Mouse (Mus musculus) neural tube, embryonic 12.5 days (tissue): ENCODE measurements around the gene Acad11. TPM values are rescaled to one million over a fixed set of nuclear protein-coding genes. Genes with fewer than 3 reads are reported as not detected.

Experiments used
- ATAC-seq: fragments of 200-750 bp; cut with Nextera tagmentation; 2 replicates; pipeline ENCODE4 v1.8.0; 2017; ENCODE audit warnings: low read depth, mild to moderate bottlenecking, moderate TSS enrichment, moderate library complexity; ENCODE audit not compliant: low FRiP score
- H3K27ac ChIP-seq: fragments of 300-500 bp; sonication (generic); 2 replicates; pipeline ENCODE4 v1.5.1; 2016
- H3K27me3 ChIP-seq: fragments of 300-500 bp; sonication (generic); replicated peaks from 2 replicates; pipeline ENCODE4 v1.6.1; 2016; ENCODE audit warnings: mild to moderate bottlenecking
- H3K36me3 ChIP-seq: fragments of 300-500 bp; sonication (generic); 2 replicates; pipeline ENCODE4 v1.6.1; 2016; ENCODE audit warnings: mild to moderate bottlenecking
- H3K4me1 ChIP-seq: fragments of 300-500 bp; sonication (generic); 2 replicates; pipeline ENCODE4 v1.6.1; 2016
- H3K4me2 ChIP-seq: fragments of 300-500 bp; sonication (generic); replicated peaks from 2 replicates; pipeline ENCODE4 v1.6.1; 2016; ENCODE audit warnings: mild to moderate bottlenecking
- H3K4me3 ChIP-seq: fragments of 300-500 bp; sonication (generic); 2 replicates; pipeline ENCODE4 v1.5.1; 2016
- H3K9ac ChIP-seq: fragments of 300-500 bp; sonication (generic); 2 replicates; pipeline ENCODE4 v1.6.1; 2016; ENCODE audit warnings: mild to moderate bottlenecking
- H3K9me3 ChIP-seq: fragments of 300-500 bp; sonication (generic); 2 replicates; pipeline ENCODE4 v1.6.1; 2016; ENCODE audit warnings: mild to moderate bottlenecking
- WGBS: fragments of 180-500 bp; shearing (Covaris S2); methylation state at CpG from one replicate; pipeline ENCODE4 v1.1.7; 2016; 5-methylcytosine and 5-hydroxymethylcytosine counted together
- polyA plus RNA-seq: library from polyadenylated mRNA; unstranded; fragments of >200 nt; fragmentation: Nextera tagmentation; extraction: Ambion mirVana; gene quantifications from 2 replicates; pipeline ENCODE4 v1.2.1, GENCODE M21; 2016

Gene Acad11
- polyA plus RNA-seq, 1 experiment from 2014 or later = 9.2 TPM

DNA sequence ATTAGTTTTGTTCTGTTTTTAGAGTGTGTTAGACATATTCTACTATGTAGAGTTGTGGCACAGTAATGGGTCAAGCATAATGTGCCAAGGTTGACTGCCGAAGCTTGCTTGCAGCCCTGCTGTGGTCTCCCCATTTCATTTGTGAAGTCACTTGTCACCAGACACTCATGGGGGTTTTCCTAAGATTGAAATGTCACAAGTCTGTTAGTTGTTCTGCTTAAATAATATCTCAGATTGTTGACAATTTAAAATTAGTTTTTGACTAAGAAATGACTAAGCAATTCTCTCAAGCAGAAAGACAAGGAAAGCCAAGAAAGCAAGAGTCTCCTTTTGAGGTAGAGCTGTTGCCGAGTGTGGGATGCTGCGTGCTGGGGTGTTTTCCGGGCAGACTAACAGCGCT, 29.8 kb downstream of the Acad11 start:
- WGBS = 93% methylated on average over 5 of the region's 5 CpGs

DNA sequence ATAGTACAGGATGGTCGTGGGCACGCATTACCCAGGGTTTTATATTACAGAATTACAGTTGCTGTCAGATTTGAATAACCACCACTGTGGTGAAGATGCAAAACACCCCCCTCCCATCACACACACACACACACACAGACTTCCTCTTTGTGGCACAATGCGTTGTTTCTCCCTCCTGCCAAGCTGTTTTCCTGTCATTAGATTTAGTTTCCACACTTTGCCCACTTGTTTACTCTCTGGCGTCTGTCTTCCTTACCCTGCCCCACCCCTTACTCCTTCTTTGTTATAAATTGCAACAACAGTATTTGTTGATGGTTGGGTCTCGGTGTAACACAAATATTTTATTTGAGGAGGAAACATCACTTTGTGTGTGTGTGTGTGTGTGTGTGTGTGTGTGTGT, 35.1 kb downstream of the Acad11 start:
- WGBS = 78% methylated on average over 5 of the region's 5 CpGs
- H3K9me3 ChIP-seq = no peaks in the 10 kb centered on the region
- H3K4me3 ChIP-seq = no peak overlapping the region
- no peak overlapping the region for H3K9ac ChIP-seq
- ATAC-seq = no peak
- no peaks in the 10 kb centered on the region for H3K36me3 ChIP-seq
- H3K4me1 ChIP-seq = no peaks in the 10 kb centered on the region
- H3K27me3 ChIP-seq = no peaks in the 10 kb centered on the region
- H3K27ac ChIP-seq = no peak overlapping the region
- H3K4me2 ChIP-seq = no peak overlapping the region

More for the DNA sequence above, 29.8 kb downstream of the Acad11 start:
- Histone ChIP-seq H3K4me1 (no peaks in the 10 kb centered on the region), H3K9me3 (no peaks in the 10 kb centered on the region), H3K27ac (no peak overlapping the region), H3K4me3 (no peak overlapping the region), H3K27me3 (no peaks in the 10 kb centered on the region), H3K36me3 (no peaks in the 10 kb centered on the region), H3K4me2 (no peak overlapping the region), H3K9ac (no peak overlapping the region)
- no peak for ATAC-seq

DNA sequence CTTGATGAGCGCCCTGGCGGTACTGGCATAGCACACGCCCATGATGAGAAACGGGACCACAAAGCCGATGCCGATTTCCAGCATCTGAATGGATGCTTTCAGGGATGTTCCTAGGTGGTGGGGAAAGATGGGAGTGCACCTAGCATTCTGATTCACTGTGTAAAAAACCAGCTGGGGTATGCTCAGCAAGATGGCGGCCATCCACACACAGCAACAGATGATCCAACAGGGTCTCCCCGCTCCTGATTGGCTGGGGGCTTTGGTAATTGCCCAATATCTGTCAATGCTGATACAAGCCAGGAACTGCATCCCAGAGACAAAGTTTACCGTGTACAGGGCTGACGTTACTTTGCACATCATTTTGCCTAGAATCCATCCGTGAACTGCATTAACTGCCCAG, 35.9 kb downstream of the Acad11 start:
- Histone ChIP-seq H3K36me3 (no peaks in the 10 kb centered on the region), H3K4me1 (no peaks in the 10 kb centered on the region), H3K9ac (no peak overlapping the region), H3K4me3 (no peak overlapping the region), H3K27me3 (no peaks in the 10 kb centered on the region), H3K9me3 (no peaks in the 10 kb centered on the region), H3K4me2 (no peak overlapping the region), H3K27ac (no peak overlapping the region)
- WGBS = 95% methylated on average over 11 of the region's 11 CpGs
- no peak for ATAC-seq

DNA sequence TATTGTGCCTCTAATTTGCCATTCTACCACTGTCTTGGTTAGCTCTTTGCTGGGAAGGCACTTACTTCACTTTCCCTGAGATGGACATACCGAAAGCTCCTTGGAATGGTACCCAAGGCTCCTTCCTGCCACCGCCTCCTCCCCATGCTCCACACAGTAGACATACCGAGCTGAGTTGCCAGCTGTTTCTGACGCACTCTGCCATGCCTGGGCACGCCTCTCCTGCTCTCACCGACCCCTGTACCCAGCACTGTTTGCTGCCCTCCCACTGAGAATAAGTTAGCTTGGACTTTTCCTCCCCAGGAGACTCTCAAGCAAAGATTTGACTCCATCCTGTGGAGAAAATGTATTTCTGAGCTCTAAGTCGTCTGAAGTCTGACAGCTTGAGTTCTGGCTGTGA, 37.6 kb downstream of the Acad11 start:
- WGBS = 59% methylated on average over 7 of the region's 7 CpGs
- no peak overlapping the region for H3K4me3 ChIP-seq
- no peaks in the 10 kb centered on the region for H3K27me3 ChIP-seq
- H3K9ac ChIP-seq = no peak overlapping the region
- no peak overlapping the region for H3K4me2 ChIP-seq
- no peaks in the 10 kb centered on the region for H3K4me1 ChIP-seq
- no peak overlapping the region for H3K27ac ChIP-seq
- no peak for ATAC-seq
- H3K36me3 ChIP-seq = no peaks in the 10 kb centered on the region
- H3K9me3 ChIP-seq = no peaks in the 10 kb centered on the region

DNA sequence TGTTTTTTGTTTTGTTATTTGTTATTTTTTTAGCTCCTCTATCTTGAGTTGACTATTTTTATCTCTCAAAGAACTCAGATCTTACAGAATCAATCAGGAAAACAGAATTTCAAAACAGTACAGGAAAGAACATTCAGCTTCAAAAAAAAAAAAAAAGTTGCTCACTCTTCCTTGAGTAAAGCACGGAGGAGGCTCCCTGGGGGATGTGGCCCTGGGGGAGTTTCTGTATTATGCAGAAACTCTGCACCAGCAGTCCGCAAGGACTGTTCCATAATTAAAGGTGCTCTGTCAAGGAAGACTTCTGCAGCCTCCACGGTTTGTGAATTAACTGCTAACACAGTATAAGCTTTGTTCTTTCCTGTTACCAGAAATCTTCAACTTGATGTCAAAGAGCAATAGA, 38.3 kb downstream of the Acad11 start:
- Histone ChIP-seq H3K36me3 (no peaks in the 10 kb centered on the region), H3K27ac (no peak overlapping the region), H3K27me3 (no peaks in the 10 kb centered on the region), H3K4me1 (no peaks in the 10 kb centered on the region), H3K9ac (no peak overlapping the region), H3K9me3 (no peaks in the 10 kb centered on the region), H3K4me3 (no peak overlapping the region), H3K4me2 (no peak overlapping the region)
- WGBS = 29% methylated on average over 3 of the region's 3 CpGs
- no peak for ATAC-seq

DNA sequence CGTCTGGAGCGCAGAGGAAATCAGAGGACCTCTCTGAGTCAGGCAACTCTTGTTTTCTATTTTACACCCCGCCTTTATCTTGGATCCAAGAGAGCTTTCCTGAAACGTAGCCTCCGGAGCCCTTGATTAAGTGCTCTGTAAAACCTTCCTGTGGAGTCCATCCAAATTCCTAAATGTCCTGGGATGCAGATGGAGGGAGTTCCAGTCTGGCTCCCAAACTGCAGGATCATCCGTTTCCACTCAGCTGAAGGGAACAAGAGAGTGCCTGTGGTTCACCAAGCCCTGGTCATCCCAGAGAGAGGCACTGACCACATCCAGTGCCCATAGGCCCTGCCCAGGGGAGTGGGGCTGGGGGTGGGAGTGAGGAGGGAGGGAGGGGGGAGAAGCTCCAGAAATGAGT, 39.1 kb downstream of the Acad11 start:
- H3K9me3 ChIP-seq = no peaks in the 10 kb centered on the region
- no peaks in the 10 kb centered on the region for H3K36me3 ChIP-seq
- H3K4me2 ChIP-seq = no peak overlapping the region
- no peak overlapping the region for H3K9ac ChIP-seq
- 45% methylated on average over 6 of the region's 6 CpGs for WGBS
- H3K4me3 ChIP-seq = no peak overlapping the region
- ATAC-seq = no peak
- no peaks in the 10 kb centered on the region for H3K27me3 ChIP-seq
- H3K4me1 ChIP-seq = no peaks in the 10 kb centered on the region
- H3K27ac ChIP-seq = no peak overlapping the region

DNA sequence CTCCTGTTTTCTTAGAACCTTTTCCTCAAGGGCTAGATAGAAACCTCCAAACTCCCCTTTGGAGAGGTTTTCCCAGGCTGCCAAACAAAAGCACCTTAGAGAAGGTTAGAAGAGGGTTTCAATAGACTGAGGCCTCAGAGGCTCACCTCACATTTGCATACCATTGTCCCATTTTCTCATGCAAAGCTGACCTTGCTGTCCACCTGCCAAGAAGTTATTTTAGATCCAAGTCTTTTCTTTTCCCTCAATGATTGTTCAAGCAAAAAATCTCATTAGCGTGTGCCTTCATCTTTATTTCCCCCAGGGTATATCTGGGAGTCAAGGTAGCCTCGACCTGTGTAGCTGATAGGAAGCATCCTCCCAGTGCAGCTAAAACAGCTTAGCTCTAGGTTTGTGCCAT, 39.7 kb downstream of the Acad11 start:
- no peak for ATAC-seq
- Histone ChIP-seq H3K27me3 (no peaks in the 10 kb centered on the region), H3K9ac (no peak overlapping the region), H3K36me3 (no peaks in the 10 kb centered on the region), H3K9me3 (no peaks in the 10 kb centered on the region), H3K4me2 (no peak overlapping the region), H3K4me1 (no peaks in the 10 kb centered on the region), H3K4me3 (no peak overlapping the region), H3K27ac (no peak overlapping the region)
- WGBS = 46% methylated on average over 2 of the region's 2 CpGs

DNA sequence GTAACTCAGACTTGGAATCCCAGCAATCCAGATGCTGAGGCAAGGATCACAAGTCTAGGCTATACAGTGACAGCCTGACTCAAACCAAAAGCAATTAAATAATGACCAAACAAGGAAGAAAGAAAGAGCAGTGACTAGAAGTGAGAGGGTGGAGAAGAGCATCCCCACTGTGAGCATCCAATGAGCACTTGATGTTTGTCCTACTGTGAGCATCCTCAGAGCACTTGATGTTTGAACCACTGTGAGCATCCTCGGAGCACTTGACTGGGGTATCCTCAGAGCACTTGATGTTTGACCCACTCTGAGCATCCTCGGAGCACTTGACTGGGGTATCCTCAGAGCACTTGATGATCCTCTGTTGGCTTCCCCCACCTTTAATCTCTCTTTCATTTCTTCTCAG, 41.8 kb downstream of the Acad11 start:
- ATAC-seq = no peak
- 85% methylated on average over 2 of the region's 2 CpGs for WGBS
- Histone ChIP-seq H3K27ac (no peak overlapping the region), H3K4me3 (no peak overlapping the region), H3K9me3 (no peaks in the 10 kb centered on the region), H3K27me3 (no peaks in the 10 kb centered on the region), H3K4me1 (no peaks in the 10 kb centered on the region), H3K4me2 (no peak overlapping the region), H3K9ac (no peak overlapping the region), H3K36me3 (no peaks in the 10 kb centered on the region)

DNA sequence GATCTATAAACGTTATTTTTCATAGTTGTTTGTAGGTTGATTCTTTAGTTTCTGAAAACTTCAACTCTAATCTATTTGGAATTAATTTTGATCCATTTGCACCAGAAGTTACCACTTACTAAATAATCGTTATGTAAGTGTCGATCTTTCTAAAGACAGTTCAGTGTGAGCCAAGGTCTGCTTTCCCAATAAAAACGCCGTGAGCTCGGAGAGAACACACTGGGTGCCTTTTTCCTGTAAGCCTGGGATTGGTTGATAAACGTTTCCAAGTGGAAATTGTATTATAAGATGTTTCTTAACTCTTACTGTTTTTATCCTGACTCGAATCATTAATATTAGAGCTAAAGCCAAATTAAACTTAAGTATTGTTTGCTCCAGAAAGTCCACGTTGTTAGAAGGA, 43.8 kb downstream of the Acad11 start:
- Histone ChIP-seq H3K27me3 (no peaks in the 10 kb centered on the region), H3K4me2 (no peak overlapping the region), H3K36me3 (no peaks in the 10 kb centered on the region), H3K27ac (no peak overlapping the region), H3K4me3 (no peak overlapping the region), H3K9ac (no peak overlapping the region), H3K4me1 (no peaks in the 10 kb centered on the region), H3K9me3 (no peaks in the 10 kb centered on the region)
- ATAC-seq = no peak
- 86% methylated on average over 9 of the region's 9 CpGs for WGBS

DNA sequence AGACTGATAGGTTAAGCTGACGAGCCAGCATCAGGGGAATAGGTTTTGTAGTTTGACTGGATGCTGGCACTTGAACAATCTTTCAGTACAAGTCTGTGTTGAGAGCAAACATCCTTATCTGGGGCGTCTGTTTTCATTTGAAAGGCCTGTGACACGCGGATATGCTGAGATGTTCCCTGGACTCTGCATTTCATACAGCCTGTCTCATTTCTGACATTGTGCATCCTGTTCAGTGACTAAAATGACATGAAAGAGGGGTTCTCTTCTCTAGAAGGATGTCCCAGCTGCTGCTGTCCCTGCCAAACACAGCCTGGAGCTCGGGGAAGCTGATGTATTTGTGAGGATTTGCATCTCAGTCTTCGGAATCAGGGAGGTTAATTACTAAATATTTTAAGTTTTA, 44.3 kb downstream of the Acad11 start:
- no peaks in the 10 kb centered on the region for H3K36me3 ChIP-seq
- WGBS = 86% methylated on average over 6 of the region's 6 CpGs
- H3K27me3 ChIP-seq = no peaks in the 10 kb centered on the region
- no peak overlapping the region for H3K4me3 ChIP-seq
- no peak overlapping the region for H3K27ac ChIP-seq
- no peaks in the 10 kb centered on the region for H3K9me3 ChIP-seq
- no peak for ATAC-seq
- H3K4me2 ChIP-seq = no peak overlapping the region
- H3K4me1 ChIP-seq = no peaks in the 10 kb centered on the region
- H3K9ac ChIP-seq = no peak overlapping the region

DNA sequence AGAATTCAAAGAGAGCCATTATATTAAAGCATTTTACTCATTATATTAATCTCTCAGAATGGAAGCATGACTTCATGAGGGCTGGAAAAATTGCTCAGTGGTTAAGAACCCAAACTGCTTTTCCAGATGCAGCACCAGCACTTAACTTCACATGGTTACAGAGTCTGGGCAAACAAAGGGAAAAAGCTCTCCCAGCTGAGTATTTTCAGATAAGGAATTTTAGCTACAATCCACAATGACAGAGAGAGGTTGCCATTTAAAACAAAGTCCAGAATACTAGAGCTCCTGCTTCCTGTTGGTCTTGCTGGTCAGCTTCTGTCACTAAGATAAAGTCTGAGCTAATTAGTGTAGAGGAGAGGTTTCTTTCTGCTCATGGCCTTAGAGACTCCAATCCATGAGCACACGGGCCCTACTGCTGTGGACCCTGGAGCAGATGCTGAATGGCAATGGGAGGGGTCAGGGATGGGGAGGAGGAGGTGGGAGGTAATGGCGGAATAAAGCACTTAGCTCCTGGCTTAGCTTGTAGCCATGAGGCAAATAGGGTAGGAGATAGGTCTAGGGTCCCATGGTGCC, 45.5 kb downstream of the Acad11 start:
- H3K27me3 ChIP-seq = no peaks in the 10 kb centered on the region
- no peaks in the 10 kb centered on the region for H3K36me3 ChIP-seq
- H3K4me3 ChIP-seq = no peak overlapping the region
- no peak overlapping the region for H3K9ac ChIP-seq
- H3K9me3 ChIP-seq = no peaks in the 10 kb centered on the region
- ATAC-seq = no peak
- 63% methylated on average over 2 of the region's 2 CpGs for WGBS
- H3K4me2 ChIP-seq = no peak overlapping the region
- H3K4me1 ChIP-seq = no peaks in the 10 kb centered on the region
- no peak overlapping the region for H3K27ac ChIP-seq

DNA sequence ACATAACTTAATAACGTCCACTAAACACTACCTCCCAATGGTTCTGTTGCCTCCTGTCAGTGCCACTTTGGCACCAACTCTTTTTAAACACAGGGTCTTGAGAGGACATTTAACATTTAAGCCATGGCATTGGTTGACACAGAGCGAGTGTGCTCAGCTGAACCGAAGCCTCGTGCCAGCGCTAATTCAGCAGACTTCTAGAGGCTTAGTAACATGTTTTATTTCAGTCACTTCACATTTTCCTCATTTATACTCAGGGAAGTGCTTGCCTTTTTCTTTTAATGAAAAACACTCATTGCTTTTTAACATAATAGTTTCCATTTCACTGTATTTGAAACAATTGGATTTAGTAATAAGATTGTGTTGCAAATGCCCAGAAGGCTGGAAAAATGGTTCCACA, 46.0 kb downstream of the Acad11 start:
- Histone ChIP-seq H3K4me2 (no peak overlapping the region), H3K4me3 (no peak overlapping the region), H3K9me3 (no peaks in the 10 kb centered on the region), H3K9ac (no peak overlapping the region), H3K27ac (no peak overlapping the region), H3K27me3 (no peaks in the 10 kb centered on the region), H3K36me3 (no peaks in the 10 kb centered on the region), H3K4me1 (no peaks in the 10 kb centered on the region)
- no peak for ATAC-seq
- WGBS = 89% methylated on average over 5 of the region's 5 CpGs

DNA sequence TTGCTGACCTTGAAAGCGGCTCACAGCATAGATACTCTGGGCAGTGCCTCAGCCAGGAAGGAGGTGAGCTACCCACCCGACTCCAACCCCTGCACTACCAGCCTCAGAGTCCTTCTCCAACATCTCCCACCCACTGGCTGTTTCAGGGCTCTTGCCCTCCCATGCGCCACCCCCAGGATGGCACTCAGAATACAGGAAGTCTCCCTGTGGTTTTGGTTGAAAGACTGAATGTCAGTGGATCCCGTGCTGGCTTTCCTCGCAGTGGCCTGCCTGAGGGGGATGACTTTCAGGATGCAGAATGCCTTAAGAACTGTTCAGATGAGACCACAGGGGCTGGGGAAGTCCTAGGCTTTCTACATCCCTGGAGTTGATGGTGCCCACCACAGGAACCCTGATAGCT, 59.9 kb downstream of the Acad11 start:
- H3K27me3 ChIP-seq = no peaks in the 10 kb centered on the region
- H3K9me3 ChIP-seq = no peaks in the 10 kb centered on the region
- peaks cover 15% of the 10 kb centered on the region for H3K4me1 ChIP-seq
- no peak overlapping the region for H3K27ac ChIP-seq
- ATAC-seq = no peak; the same call in 1 of the 2 replicates
- no peak overlapping the region for H3K4me3 ChIP-seq
- H3K4me2 ChIP-seq = no peak overlapping the region
- H3K36me3 ChIP-seq = no peaks in the 10 kb centered on the region
- WGBS = 68% methylated on average over 5 of the region's 5 CpGs
- H3K9ac ChIP-seq = no peak overlapping the region
